Comparison of ENCODE assay signal across 10 mouse cellular contexts in genomic region chr6:87165536-87166311, GRCm38 (mm10).
DNase-seq lines count a peak whose midpoint lies in the region; ATAC-seq and TF ChIP-seq lines count a peak whose summit lies in the region.
"Had no signal": no experiment of that assay in that cellular context is flagged by ENCODE, and none has a peak within 500 bp of the region (broad histone marks: within the 10 kb centered on the region; RNA-seq: fewer than 3 reads in every experiment).

No protein-coding gene starts in this region.

- peak overlapping the region; percentile 42 for H3K27ac ChIP-seq in hindbrain, embryonic 15.5 days (replicated peaks)
- H3K27ac ChIP-seq in hindbrain, embryonic 11.5 days (ENCODE audit: low read depth, low read length): no peak overlapping the region
- peak overlapping the region; percentile 60; the same call in 1 of the 2 replicates for H3K27ac ChIP-seq in layer of hippocampus, adult 2 months
- H3K27ac ChIP-seq in neural tube, embryonic 14.5 days (ENCODE audit: low read depth, low read length): 0 out of 2 replicates have a peak overlapping the region, but pooled peaks have one; percentile 6
- H3K27ac ChIP-seq in liver, postnatal 0 days (ENCODE audit: low read depth): no peak overlapping the region
- H3K27ac ChIP-seq: heart, adult 2 months had no signal

- no peak overlapping the region for H3K4me3 ChIP-seq in hindbrain, embryonic 15.5 days
- no peak overlapping the region for H3K4me3 ChIP-seq in hindbrain, embryonic 11.5 days (ENCODE audit: low read depth, low read length)
- H3K4me3 ChIP-seq in layer of hippocampus, adult 2 months: no peak overlapping the region
- no peak overlapping the region for H3K4me3 ChIP-seq in neural tube, embryonic 14.5 days (ENCODE audit: low read depth, low read length)
- no peak overlapping the region for H3K4me3 ChIP-seq in liver, postnatal 0 days (ENCODE audit: low read depth, low read length)
- H3K4me3 ChIP-seq: heart, adult 2 months had no signal

- peaks cover 28% of the 10 kb centered on the region for H3K4me1 ChIP-seq in hindbrain, embryonic 15.5 days (replicated peaks)
- no peaks in the 10 kb centered on the region for H3K4me1 ChIP-seq in hindbrain, embryonic 11.5 days (replicated peaks; ENCODE audit: control insufficient read depth, insufficient read depth, low read length)
- H3K4me1 ChIP-seq in neural tube, embryonic 14.5 days (ENCODE audit: control insufficient read depth, insufficient read depth, low read length): 0 out of 2 replicates have a peak, but pooled peaks cover 4% of the 10 kb centered on the region
- peaks cover 2% of the 10 kb centered on the region; the same call in 1 of the 2 replicates for H3K4me1 ChIP-seq in liver, postnatal 0 days (ENCODE audit: insufficient read depth)

- no peaks in the 10 kb centered on the region for H3K9me3 ChIP-seq in hindbrain, embryonic 15.5 days
- H3K9me3 ChIP-seq in hindbrain, embryonic 11.5 days (ENCODE audit: control insufficient read depth, low read length): no peaks in the 10 kb centered on the region
- H3K9me3 ChIP-seq in neural tube, embryonic 14.5 days (ENCODE audit: control insufficient read depth, low read length): no peaks in the 10 kb centered on the region
- H3K9me3 ChIP-seq in liver, postnatal 0 days (ENCODE audit: low read length): no peaks in the 10 kb centered on the region

- TF ChIP-seq EP300 in liver, postnatal 0 days (IDR thresholded peaks at IDR 0.05; ENCODE audit: low read depth): no peak

- DNase-seq in hindbrain, embryonic 11.5 days (ENCODE audit: low spot score): no peak
- peak; percentile 46 to 66 for DNase-seq in frontal cortex, postnatal 36 days (ENCODE audit: low spot score in 2 of 2)
- DNase-seq in layer of hippocampus, adult 2 months (ENCODE audit: low spot score in 2 of 2): peak; percentile 35
- DNase-seq in lung, postnatal 36 days: no peak
- no peak for DNase-seq in kidney, adult 18-20 months
- DNase-seq in liver, postnatal 0 days: no peak
- DNase-seq: thymus, postnatal 4 days had no signal

- WGBS in hindbrain, embryonic 15.5 days: 52% methylated on average over 8 of the region's 8 CpGs
- 80% methylated on average over 8 of the region's 8 CpGs for WGBS in hindbrain, embryonic 11.5 days
- WGBS in neural tube, embryonic 14.5 days: 64% methylated on average over 8 of the region's 8 CpGs
- 73% methylated on average over 8 of the region's 8 CpGs for WGBS in liver, postnatal 0 days (ENCODE audit: insufficient replicate concordance)

- ATAC-seq in hindbrain, embryonic 15.5 days (ENCODE audit: low FRiP score, low read depth): no peak
- ATAC-seq in hindbrain, embryonic 11.5 days (ENCODE audit: low FRiP score): no peak
- ATAC-seq in neural tube, embryonic 14.5 days (ENCODE audit: low read depth): no peak
- ATAC-seq in liver, postnatal 0 days: no peak

- H3K27me3 ChIP-seq in hindbrain, embryonic 15.5 days: no peaks in the 10 kb centered on the region
- H3K27me3 ChIP-seq in hindbrain, embryonic 11.5 days (ENCODE audit: control insufficient read depth, insufficient read depth, low read length): no peaks in the 10 kb centered on the region
- H3K27me3 ChIP-seq in neural tube, embryonic 14.5 days (ENCODE audit: control insufficient read depth, insufficient read depth, low read length): no peaks in the 10 kb centered on the region
- no peaks in the 10 kb centered on the region for H3K27me3 ChIP-seq in liver, postnatal 0 days (ENCODE audit: insufficient read depth, low read length)

- TF ChIP-seq CTCF in layer of hippocampus, adult 2 months (conservative IDR thresholded peaks at IDR 0.05): no peak
- TF ChIP-seq CTCF in liver, postnatal 0 days (IDR thresholded peaks at IDR 0.05; ENCODE audit: low read depth): no peak

- H3K36me3 ChIP-seq in hindbrain, embryonic 15.5 days: no peaks in the 10 kb centered on the region
- no peaks in the 10 kb centered on the region for H3K36me3 ChIP-seq in hindbrain, embryonic 11.5 days (ENCODE audit: control insufficient read depth, insufficient read depth, low read length)
- H3K36me3 ChIP-seq in neural tube, embryonic 14.5 days (ENCODE audit: control insufficient read depth, insufficient read depth, low read length): no peaks in the 10 kb centered on the region
- no peaks in the 10 kb centered on the region for H3K36me3 ChIP-seq in liver, postnatal 0 days (replicated peaks; ENCODE audit: insufficient read depth, low read length)

- H3K4me2 ChIP-seq in hindbrain, embryonic 15.5 days: no peak overlapping the region
- H3K4me2 ChIP-seq in hindbrain, embryonic 11.5 days (replicated peaks; ENCODE audit: low read depth, low read length): no peak overlapping the region
- H3K4me2 ChIP-seq in neural tube, embryonic 14.5 days (ENCODE audit: low read depth, low read length): no peak overlapping the region
- H3K4me2 ChIP-seq in liver, postnatal 0 days (ENCODE audit: low read depth, low read length): no peak overlapping the region

- no peak overlapping the region for H3K9ac ChIP-seq in hindbrain, embryonic 15.5 days
- no peak overlapping the region for H3K9ac ChIP-seq in hindbrain, embryonic 11.5 days (ENCODE audit: low read depth, low read length)
- H3K9ac ChIP-seq in neural tube, embryonic 14.5 days (replicated peaks; ENCODE audit: low read depth, low read length): no peak overlapping the region
- no peak overlapping the region for H3K9ac ChIP-seq in liver, postnatal 0 days (replicated peaks)

Comparison
In these comparisons a context has a peak if more than half of its experiments do, and no peak if none do; other contexts are left out.
1. H3K27ac ChIP-seq: peak in hindbrain, embryonic 15.5 days (single experiment), layer of hippocampus, adult 2 months (single experiment) and neural tube, embryonic 14.5 days (single experiment); none in hindbrain, embryonic 11.5 days (single experiment) and liver, postnatal 0 days (single experiment).
2. DNase-seq: peak in frontal cortex, postnatal 36 days (2 of 2) and layer of hippocampus, adult 2 months (2 of 2); none in hindbrain, embryonic 11.5 days (single experiment), lung, postnatal 36 days (single experiment), kidney, adult 18-20 months (single experiment) and liver, postnatal 0 days (single experiment).